Mouse (Mus musculus) brain, embryonic 14.5 days (tissue): Measurements from ENCODE around the gene Zfp831. TPM values are rescaled to one million over a fixed set of nuclear protein-coding genes. Genes with fewer than 3 reads are reported as not detected.

Experiments
- DNase-seq: peaks from one replicate; pipeline ENCODE4 v3.0.0-alpha.2; 2011; ENCODE audit warnings: low read depth
- CTCF ChIP-seq: fragments of 200-500 bp; IDR thresholded peaks from 2 replicates; pipeline ENCODE4 v1.5.1; 2012; ENCODE audit warnings: inconsistent platforms, mild to moderate bottlenecking, moderate library complexity, borderline replicate concordance; ENCODE audit not compliant: insufficient read depth, insufficient read length; ENCODE audit errors: extremely low read depth
- POLR2A ChIP-seq: fragments of 200-500 bp; IDR thresholded peaks from 2 replicates; pipeline ENCODE4 v1.6.1; 2012; ENCODE audit warnings: mild to moderate bottlenecking, inconsistent platforms, borderline replicate concordance; ENCODE audit not compliant: poor library complexity, insufficient read depth, insufficient read length, severe bottlenecking; ENCODE audit errors: extremely low read depth
- polyA plus RNA-seq: library from polyadenylated mRNA; depleted of rRNA; stranded (reverse); fragments of >200 nt; gene quantifications from 2 replicates; pipeline ENCODE4 v1.2.3, GENCODE M21; 2012

The Zfp831 gene
- polyA plus RNA-seq, 1 experiment = 0.01 TPM

- DNase-seq = no peak
- TF ChIP-seq CTCF = no peak
- no peak for TF ChIP-seq POLR2A
These were observed 30.8 kb upstream of the Zfp831 start for GRCm38 (mm10) chr2:174612386-174613063.

- TF ChIP-seq CTCF (no peak), POLR2A (no peak)
- DNase-seq = no peak
These were observed 30.1 kb upstream of the Zfp831 start for GRCm38 (mm10) chr2:174613221-174613620.

DNA sequence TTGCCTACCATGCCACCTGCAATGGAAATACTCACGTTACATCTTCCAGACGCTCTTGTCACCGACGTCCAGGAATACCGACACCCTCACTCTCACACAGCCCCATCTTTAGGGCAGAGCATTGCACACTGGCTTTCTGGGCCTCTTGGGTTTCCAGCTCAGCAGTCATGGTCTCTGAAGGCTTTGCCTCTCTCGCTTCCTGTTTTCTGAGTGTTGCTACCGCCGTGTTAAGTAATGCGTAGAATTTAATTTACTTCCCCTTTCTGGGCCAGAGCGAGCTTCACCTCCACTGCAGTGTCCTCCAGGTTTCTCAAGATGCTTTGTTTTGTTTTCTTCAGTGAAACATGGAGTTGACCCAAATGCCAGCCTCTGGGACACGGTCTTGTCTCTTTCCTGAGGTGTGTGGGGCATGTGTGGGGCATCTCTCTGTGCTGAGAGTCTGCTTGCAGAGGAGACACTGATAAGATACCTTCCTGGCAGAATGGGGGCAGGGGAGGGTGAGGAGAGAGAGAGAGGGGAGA lies 29.4 kb upstream of the Zfp831 start:
- TF ChIP-seq CTCF (no peak), POLR2A (no peak)

DNA sequence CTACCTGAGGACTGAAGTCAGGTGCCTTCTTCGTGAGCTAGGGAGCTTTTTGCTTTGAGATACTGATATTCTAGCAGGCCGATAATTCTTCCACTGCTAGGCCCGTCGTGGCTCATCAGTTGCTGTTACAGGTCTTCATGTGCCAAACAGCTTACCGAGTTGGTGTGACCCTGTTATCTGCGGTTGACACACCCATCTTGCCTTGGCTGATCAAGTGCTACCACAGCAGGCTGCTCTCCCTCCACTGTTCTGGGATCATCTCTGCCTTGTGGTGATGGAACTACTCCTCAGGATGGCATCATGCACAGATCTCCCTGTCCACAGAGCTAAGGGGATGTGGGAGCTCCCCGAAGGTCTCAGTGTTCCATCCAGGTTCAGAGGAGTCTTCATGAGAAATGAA lies 21.5 kb upstream of the Zfp831 start:
- no peak for DNase-seq
- TF ChIP-seq CTCF (no peak), POLR2A (no peak)

More for the DNA sequence above, 29.4 kb upstream of the Zfp831 start:
- no peak for DNase-seq

- no peak for TF ChIP-seq POLR2A
- no peak for TF ChIP-seq CTCF
- DNase-seq = no peak
These were observed 18.9 kb upstream of the Zfp831 start for GRCm38 (mm10) chr2:174624430-174624829.

DNA sequence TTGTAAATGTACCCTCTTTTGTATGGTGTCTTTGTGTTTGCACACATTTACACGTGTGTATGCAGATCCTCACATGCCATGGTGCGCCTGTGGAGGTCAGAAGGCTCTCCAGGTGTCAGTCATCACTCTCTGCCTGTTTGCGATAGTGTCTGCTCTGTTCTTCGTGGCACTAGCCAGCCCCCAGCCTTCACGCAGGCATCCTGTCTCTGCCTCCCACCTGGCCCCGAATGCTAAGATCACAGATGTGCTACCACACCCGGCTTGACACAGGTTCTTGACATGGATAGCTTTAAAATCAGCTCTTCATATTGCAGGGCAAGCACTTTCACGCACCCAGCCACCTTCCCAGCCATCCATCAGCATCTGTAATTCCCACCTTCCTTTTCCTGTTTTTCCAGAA lies 16.3 kb upstream of the Zfp831 start:
- TF ChIP-seq POLR2A (no peak), CTCF (no peak)
- DNase-seq = no peak

DNA sequence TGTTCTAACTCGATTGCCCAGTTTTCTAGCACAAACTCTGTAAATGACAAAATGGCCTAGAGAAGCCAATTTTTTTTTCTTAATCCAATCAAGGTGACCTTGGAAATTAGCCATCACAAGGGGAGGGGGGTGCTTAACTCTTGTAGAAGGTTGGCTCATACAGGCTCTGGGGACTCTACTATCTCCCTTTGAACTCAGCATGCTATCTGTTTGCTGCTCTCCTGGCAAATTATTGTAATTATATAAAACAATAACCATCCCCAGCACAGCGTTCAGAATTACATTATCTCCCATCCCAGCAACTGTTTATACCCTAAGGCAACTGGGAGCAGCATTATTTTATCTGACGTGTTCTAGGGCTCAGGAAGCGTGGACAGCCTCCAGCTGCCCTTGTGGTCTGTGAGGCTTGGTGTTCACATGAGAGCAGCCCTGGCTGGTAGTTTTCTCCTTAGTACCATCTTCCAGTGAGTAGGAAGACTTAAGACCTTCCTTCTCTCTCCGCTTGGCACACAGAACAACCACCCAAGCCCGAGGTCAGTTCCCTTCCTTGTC lies 14.0 kb upstream of the Zfp831 start:
- DNase-seq = peak; percentile 21
- no peak for TF ChIP-seq POLR2A
- no peak for TF ChIP-seq CTCF

DNA sequence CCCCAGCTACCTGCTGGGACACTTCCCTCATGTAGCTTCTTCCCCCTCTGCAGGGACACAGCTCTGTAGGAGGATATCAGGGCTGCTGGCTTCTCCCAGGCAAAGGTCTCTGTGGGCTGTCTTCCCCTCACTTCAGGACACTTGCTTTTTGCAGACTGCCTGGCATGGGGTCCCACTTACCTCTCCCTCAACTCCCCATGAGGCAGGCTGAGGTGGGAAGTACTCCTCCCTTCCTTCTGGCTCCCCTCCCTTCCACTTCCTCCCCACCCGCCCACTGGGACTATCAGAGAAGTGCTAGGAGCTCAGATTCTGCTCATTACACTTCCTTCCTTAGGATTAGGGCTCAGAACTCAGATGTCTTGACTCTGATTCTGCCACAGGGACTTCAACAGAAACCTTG lies 6.6 kb upstream of the Zfp831 start:
- TF ChIP-seq CTCF (no peak), POLR2A (no peak)
- no peak for DNase-seq

- DNase-seq = no peak
- TF ChIP-seq POLR2A (no peak), CTCF (no peak)
These were observed 1.6 kb downstream of the Zfp831 start for GRCm38 (mm10) chr2:174644975-174645374.

DNA sequence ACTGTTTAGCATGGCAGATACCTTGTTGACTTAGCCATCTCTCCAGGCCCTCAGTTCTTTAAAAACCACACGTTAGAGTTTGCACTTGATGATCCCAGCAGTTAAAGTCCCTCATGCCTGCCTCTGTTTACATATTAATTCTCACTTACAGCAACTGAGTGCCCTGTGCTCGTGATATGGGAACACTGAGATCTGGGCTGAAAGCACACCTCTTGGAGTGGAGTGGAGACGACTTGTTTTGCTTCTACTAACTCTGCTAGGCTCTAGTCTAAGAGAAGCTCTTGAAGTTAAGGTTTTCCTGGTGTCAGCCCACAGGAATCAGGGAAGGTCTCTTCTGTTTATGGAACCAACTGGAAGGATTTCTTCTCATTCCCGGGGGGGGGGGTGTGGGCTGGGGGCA lies 9.5 kb downstream of the Zfp831 start:
- TF ChIP-seq POLR2A (no peak), CTCF (no peak)

GRCm38 (mm10) chr2:174655341-174655740 lies 12.0 kb downstream of the Zfp831 start:
- no peak for DNase-seq
- TF ChIP-seq CTCF (no peak), POLR2A (no peak)

More for the DNA sequence above, 9.5 kb downstream of the Zfp831 start:
- no peak for DNase-seq
